Mouse (Mus musculus) thymus, postnatal 10 days (tissue): ENCODE data around the gene Ttll6.
A peak's percentile ranks its signal among the peaks of the same experiment; 100 is the strongest.

Experiments used
- DNase-seq, 2 experiments: peaks; one replicate each; pipeline ENCODE4 v3.0.0; 2021; ENCODE audit warnings: low spot score in 2 of 2

The Ttll6 gene

GRCm38 (mm10) chr11:96194961-96195640, 61.5 kb downstream of the Ttll6 start:
- no peak for DNase-seq

- no peak for DNase-seq
These were observed 62.2 kb downstream of the Ttll6 start for GRCm38 (mm10) chr11:96195769-96196280.

GRCm38 (mm10) chr11:96198642-96199041, 65.1 kb downstream of the Ttll6 start:
- DNase-seq = peak in 1 of 2 experiments; percentile 39

- DNase-seq = no peak
These were observed 65.8 kb downstream of the Ttll6 start for GRCm38 (mm10) chr11:96199181-96200086.

- no peak for DNase-seq
These were observed 66.6 kb downstream of the Ttll6 start for GRCm38 (mm10) chr11:96200183-96200655.

GRCm38 (mm10) chr11:96201741-96202140, 68.2 kb downstream of the Ttll6 start:
- DNase-seq = no peak

GRCm38 (mm10) chr11:96202401-96203081, 69.0 kb downstream of the Ttll6 start:
- no peak for DNase-seq

- no peak for DNase-seq
These were observed 69.7 kb downstream of the Ttll6 start for GRCm38 (mm10) chr11:96203182-96203788.

GRCm38 (mm10) chr11:96203789-96204186, 70.2 kb downstream of the Ttll6 start:
- no peak for DNase-seq

GRCm38 (mm10) chr11:96204351-96204750, 70.8 kb downstream of the Ttll6 start:
- no peak for DNase-seq

- DNase-seq = no peak
These were observed 72.0 kb downstream of the Ttll6 start for GRCm38 (mm10) chr11:96205426-96206131.
